Mouse (Mus musculus): ENCODE measurements at regions not wholly inside any gene's neighbourhood (a gene's known extent, or its start where the extent isn't known, plus 50 kb on each side); places are given as distances from the start of the nearest gene placed in this dataset.
A peak's percentile ranks its signal among the peaks of the same experiment; 100 is the strongest.

- peaks cover 3% of the 10 kb centered on the region for H3K27me3 ChIP-seq (ENCODE audit: control insufficient read depth, insufficient read depth, insufficient read length)
- H3K4me3 ChIP-seq (ENCODE audit: insufficient read depth, poor library complexity, severe bottlenecking) = no peak overlapping the region
- no peaks in the 10 kb centered on the region for H3K79me2 ChIP-seq (ENCODE audit: control insufficient read depth, insufficient read depth)
- H3K79me3 ChIP-seq (ENCODE audit: low read depth) = no peaks in the 10 kb centered on the region
- TF ChIP-seq USF1 (IDR thresholded peaks at IDR 0.05; ENCODE audit: low read depth) = no peak
- no peak for TF ChIP-seq MYOG (IDR thresholded peaks at IDR 0.05; ENCODE audit: control insufficient read depth, extremely low read depth, insufficient read length)
- TF ChIP-seq FOSL1 (IDR thresholded peaks at IDR 0.05; ENCODE audit: insufficient read depth, low read length, poor library complexity, severe bottlenecking) = no peak
- TF ChIP-seq MAX (IDR thresholded peaks at IDR 0.05) = no peak
- no peak for TF ChIP-seq MYOD1 (IDR thresholded peaks at IDR 0.05; ENCODE audit: control insufficient read depth, insufficient read length, low read depth)
- no peak for TF ChIP-seq CTCF (IDR thresholded peaks at IDR 0.05; ENCODE audit: control insufficient read depth, insufficient read depth, insufficient read length)
- TF ChIP-seq CEBPB (IDR thresholded peaks at IDR 0.05; ENCODE audit: low read depth) = no peak
- no peaks in the 10 kb centered on the region for H3K36me3 ChIP-seq (ENCODE audit: control insufficient read depth, insufficient read depth)
- H3ac ChIP-seq (ENCODE audit: control insufficient read depth, insufficient read length, low read depth) = no peak overlapping the region
These were observed 89.5 kb downstream of the Tmem38b start for GRCm38 (mm10) chr4:53915326-53915725.

GRCm38 (mm10) chr4:53919188-53919587 is 93.3 kb downstream of the Tmem38b start:
- no peaks in the 10 kb centered on the region for H3K79me2 ChIP-seq (ENCODE audit: control insufficient read depth, insufficient read depth)
- H3K27me3 ChIP-seq (ENCODE audit: control insufficient read depth, insufficient read depth, insufficient read length) = no peaks in the 10 kb centered on the region
- H3K79me3 ChIP-seq (ENCODE audit: low read depth) = no peaks in the 10 kb centered on the region
- H3ac ChIP-seq (ENCODE audit: control insufficient read depth, insufficient read length, low read depth) = no peak overlapping the region
- H3K36me3 ChIP-seq (ENCODE audit: control insufficient read depth, insufficient read depth) = no peaks in the 10 kb centered on the region
- H3K4me3 ChIP-seq (ENCODE audit: insufficient read depth, poor library complexity, severe bottlenecking) = no peak overlapping the region
- TF ChIP-seq USF1 (IDR thresholded peaks at IDR 0.05; ENCODE audit: low read depth) = no peak
- peak; percentile 3 for TF ChIP-seq CTCF (IDR thresholded peaks at IDR 0.05; ENCODE audit: control insufficient read depth, insufficient read depth, insufficient read length)

GRCm38 (mm10) chr4:53920587-53920986 is 94.7 kb downstream of the Tmem38b start:
- Histone ChIP-seq H3K4me3 (ENCODE audit: insufficient read depth, poor library complexity, severe bottlenecking) (no peak overlapping the region), H3K36me3 (ENCODE audit: control insufficient read depth, insufficient read depth) (no peaks in the 10 kb centered on the region), H3ac (ENCODE audit: control insufficient read depth, insufficient read length, low read depth) (no peak overlapping the region), H3K79me3 (ENCODE audit: low read depth) (no peaks in the 10 kb centered on the region), H3K79me2 (ENCODE audit: control insufficient read depth, insufficient read depth) (no peaks in the 10 kb centered on the region), H3K27me3 (ENCODE audit: control insufficient read depth, insufficient read depth, insufficient read length) (no peaks in the 10 kb centered on the region)
- TF ChIP-seq MAX (IDR thresholded peaks at IDR 0.05) (no peak), CTCF (IDR thresholded peaks at IDR 0.05; ENCODE audit: control insufficient read depth, insufficient read depth, insufficient read length) (no peak), MYOG (IDR thresholded peaks at IDR 0.05; ENCODE audit: control insufficient read depth, extremely low read depth, insufficient read length) (no peak), USF1 (IDR thresholded peaks at IDR 0.05; ENCODE audit: low read depth) (no peak), MYOD1 (IDR thresholded peaks at IDR 0.05; ENCODE audit: control insufficient read depth, insufficient read length, low read depth) (no peak), FOSL1 (IDR thresholded peaks at IDR 0.05; ENCODE audit: insufficient read depth, low read length, poor library complexity, severe bottlenecking) (no peak), CEBPB (IDR thresholded peaks at IDR 0.05; ENCODE audit: low read depth) (no peak)

- H3K36me3 ChIP-seq (ENCODE audit: control insufficient read depth, insufficient read depth) = no peaks in the 10 kb centered on the region
- TF ChIP-seq CTCF (IDR thresholded peaks at IDR 0.05; ENCODE audit: control insufficient read depth, insufficient read depth, insufficient read length) (no peak), MYOD1 (IDR thresholded peaks at IDR 0.05; ENCODE audit: control insufficient read depth, insufficient read length, low read depth) (no peak), CEBPB (IDR thresholded peaks at IDR 0.05; ENCODE audit: low read depth) (no peak), MAX (IDR thresholded peaks at IDR 0.05) (no peak), MYOG (IDR thresholded peaks at IDR 0.05; ENCODE audit: control insufficient read depth, extremely low read depth, insufficient read length) (no peak), FOSL1 (IDR thresholded peaks at IDR 0.05; ENCODE audit: insufficient read depth, low read length, poor library complexity, severe bottlenecking) (no peak), USF1 (IDR thresholded peaks at IDR 0.05; ENCODE audit: low read depth) (no peak)
- no peaks in the 10 kb centered on the region for H3K79me3 ChIP-seq (ENCODE audit: low read depth)
- H3ac ChIP-seq (ENCODE audit: control insufficient read depth, insufficient read length, low read depth) = no peak overlapping the region
- peaks cover 7% of the 10 kb centered on the region for H3K27me3 ChIP-seq (ENCODE audit: control insufficient read depth, insufficient read depth, insufficient read length)
- no peak overlapping the region for H3K4me3 ChIP-seq (ENCODE audit: insufficient read depth, poor library complexity, severe bottlenecking)
- no peaks in the 10 kb centered on the region for H3K79me2 ChIP-seq (ENCODE audit: control insufficient read depth, insufficient read depth)
These were observed 105.2 kb downstream of the Tmem38b start for GRCm38 (mm10) chr4:53931068-53931467.

- peaks cover 7% of the 10 kb centered on the region for H3K27me3 ChIP-seq (ENCODE audit: control insufficient read depth, insufficient read depth, insufficient read length)
- no peak overlapping the region for H3K4me3 ChIP-seq (ENCODE audit: insufficient read depth, poor library complexity, severe bottlenecking)
- H3K79me3 ChIP-seq (ENCODE audit: low read depth) = no peaks in the 10 kb centered on the region
- peak; percentile 71 for TF ChIP-seq CTCF (IDR thresholded peaks at IDR 0.05; ENCODE audit: control insufficient read depth, insufficient read depth, insufficient read length)
- TF ChIP-seq USF1 (IDR thresholded peaks at IDR 0.05; ENCODE audit: low read depth) = no peak
- TF ChIP-seq MYOG (IDR thresholded peaks at IDR 0.05; ENCODE audit: control insufficient read depth, extremely low read depth, insufficient read length) = no peak
- no peak for TF ChIP-seq FOSL1 (IDR thresholded peaks at IDR 0.05; ENCODE audit: insufficient read depth, low read length, poor library complexity, severe bottlenecking)
- H3K79me2 ChIP-seq (ENCODE audit: control insufficient read depth, insufficient read depth) = no peaks in the 10 kb centered on the region
- no peaks in the 10 kb centered on the region for H3K36me3 ChIP-seq (ENCODE audit: control insufficient read depth, insufficient read depth)
- H3ac ChIP-seq (ENCODE audit: control insufficient read depth, insufficient read length, low read depth) = no peak overlapping the region
These were observed 105.7 kb downstream of the Tmem38b start for GRCm38 (mm10) chr4:53931499-53931898.

- no peaks in the 10 kb centered on the region for H3K36me3 ChIP-seq (ENCODE audit: control insufficient read depth, insufficient read depth)
- TF ChIP-seq USF1 (IDR thresholded peaks at IDR 0.05; ENCODE audit: low read depth) (no peak), MYOD1 (IDR thresholded peaks at IDR 0.05; ENCODE audit: control insufficient read depth, insufficient read length, low read depth) (no peak), CEBPB (IDR thresholded peaks at IDR 0.05; ENCODE audit: low read depth) (no peak), MAX (IDR thresholded peaks at IDR 0.05) (no peak), FOSL1 (IDR thresholded peaks at IDR 0.05; ENCODE audit: insufficient read depth, low read length, poor library complexity, severe bottlenecking) (no peak), MYOG (IDR thresholded peaks at IDR 0.05; ENCODE audit: control insufficient read depth, extremely low read depth, insufficient read length) (no peak)
These were observed 109.5 kb downstream of the Tmem38b start for GRCm38 (mm10) chr4:53935306-53935705.

More at GRCm38 (mm10) chr4:53935306-53935705, 109.5 kb downstream of the Tmem38b start:
- no peaks in the 10 kb centered on the region for H3K27me3 ChIP-seq (ENCODE audit: control insufficient read depth, insufficient read depth, insufficient read length)
- H3K79me3 ChIP-seq (ENCODE audit: low read depth) = no peaks in the 10 kb centered on the region
- no peak overlapping the region for H3K4me3 ChIP-seq (ENCODE audit: insufficient read depth, poor library complexity, severe bottlenecking)
- no peak overlapping the region for H3ac ChIP-seq (ENCODE audit: control insufficient read depth, insufficient read length, low read depth)
- H3K79me2 ChIP-seq (ENCODE audit: control insufficient read depth, insufficient read depth) = no peaks in the 10 kb centered on the region
